Mouse (Mus musculus) myocyte (in vitro differentiated cells): ENCODE data around the gene Tmem88. TPM values are rescaled to one million over a fixed set of nuclear protein-coding genes. Genes with fewer than 3 reads are reported as not detected.
A peak's percentile ranks its signal among the peaks of the same experiment; 100 is the strongest.

Experiments used
- H3K27me3 ChIP-seq: one replicate; pipeline ENCODE4 v1.6.1; 2011; ENCODE audit not compliant: control insufficient read depth, insufficient read depth, insufficient read length
- H3K36me3 ChIP-seq: one replicate; pipeline ENCODE4 v1.6.1; 2011; ENCODE audit not compliant: control insufficient read depth, insufficient read depth
- H3K4me2 ChIP-seq: one replicate; pipeline ENCODE4 v1.6.1; 2011; ENCODE audit warnings: low read depth, control low read depth
- H3K4me3 ChIP-seq: one replicate; pipeline ENCODE4 v1.5.1; 2011; ENCODE audit warnings: mild to moderate bottlenecking, control low read depth, moderate library complexity
- H3K79me2 ChIP-seq: one replicate; pipeline ENCODE4 v1.6.1; 2011; ENCODE audit not compliant: control insufficient read depth, insufficient read depth
- H3ac ChIP-seq: one replicate; pipeline ENCODE4 v1.6.1; 2011; ENCODE audit not compliant: control insufficient read depth, insufficient read length
- CEBPB ChIP-seq: IDR thresholded peaks from 2 replicates; pipeline ENCODE4 v1.6.1; 2011; ENCODE audit warnings: mild to moderate bottlenecking, moderate library complexity; ENCODE audit not compliant: poor library complexity, insufficient read depth, severe bottlenecking
- E2F4 ChIP-seq: IDR thresholded peaks from one replicate; pipeline ENCODE4 v1.6.1; 2011; ENCODE audit warnings: mild to moderate bottlenecking, control low read depth, moderate library complexity; ENCODE audit not compliant: insufficient read depth
- MAX ChIP-seq: IDR thresholded peaks from one replicate; pipeline ENCODE4 v1.6.1; 2011; ENCODE audit warnings: low read depth, mild to moderate bottlenecking, control low read depth
- MYOD1 ChIP-seq, 3 experiments: IDR thresholded peaks; one replicate each; pipeline ENCODE4 v1.6.1; 2011; ENCODE audit warnings: control low read depth in 2 of 3, low read depth in 2 of 3, mild to moderate bottlenecking in 2 of 3, moderate library complexity in 1 of 3; ENCODE audit not compliant: insufficient read length in 2 of 3, control insufficient read depth in 1 of 3
- MYOG ChIP-seq, 3 experiments: IDR thresholded peaks; one replicate each; pipeline ENCODE4 v1.6.1; 2011; ENCODE audit warnings: control low read depth in 2 of 3, low read depth in 2 of 3, mild to moderate bottlenecking in 2 of 3; ENCODE audit not compliant: insufficient read length in 2 of 3, control insufficient read depth in 1 of 3, insufficient read depth in 1 of 3
- POLR2A ChIP-seq: IDR thresholded peaks from one replicate; pipeline ENCODE4 v1.6.1; 2011; ENCODE audit warnings: low read depth, mild to moderate bottlenecking, control low read depth, moderate library complexity; ENCODE audit not compliant: insufficient read length
- POLR2AphosphoS2 ChIP-seq: IDR thresholded peaks from one replicate; pipeline ENCODE4 v1.6.1; 2011; ENCODE audit warnings: low read depth, control low read depth; ENCODE audit not compliant: insufficient read length
- REST ChIP-seq: IDR thresholded peaks from one replicate; pipeline ENCODE4 v1.6.1; 2011; ENCODE audit warnings: mild to moderate bottlenecking, control low read depth, moderate library complexity; ENCODE audit not compliant: insufficient read depth, insufficient read length
- SRF ChIP-seq: IDR thresholded peaks from one replicate; pipeline ENCODE4 v1.6.1; 2011; ENCODE audit warnings: low read depth; ENCODE audit not compliant: control insufficient read depth, insufficient read length
- TCF12 ChIP-seq: IDR thresholded peaks from one replicate; pipeline ENCODE4 v1.6.1; 2011; ENCODE audit warnings: mild to moderate bottlenecking, control low read depth; ENCODE audit not compliant: poor library complexity, insufficient read depth, severe bottlenecking
- TCF3 ChIP-seq: IDR thresholded peaks from one replicate; pipeline ENCODE4 v1.6.1; 2011; ENCODE audit warnings: low read depth, control low read depth; ENCODE audit not compliant: insufficient read length
- USF1 ChIP-seq: IDR thresholded peaks from one replicate; pipeline ENCODE4 v1.6.1; 2011; ENCODE audit warnings: low read depth, mild to moderate bottlenecking, control low read depth, moderate library complexity
- polyA plus RNA-seq: library from polyadenylated mRNA; unstranded; fragments of >200 nt; fragmentation: generic; extraction: Trizol; gene quantifications from one replicate; pipeline ENCODE4 v1.2.1, GENCODE M21; 2012; ENCODE audit warnings: missing spikeins

Gene Tmem88
- polyA plus RNA-seq, 1 experiment: 0.16 TPM

GRCm38 (mm10) chr11:69390400-69391034 is 7.5 kb downstream of the Tmem88 start:
- Histone ChIP-seq H3K27me3 (no peaks in the 10 kb centered on the region), H3ac (no peak overlapping the region), H3K79me2 (peaks cover 15% of the 10 kb centered on the region), H3K36me3 (no peaks in the 10 kb centered on the region), H3K4me3 (no peak overlapping the region), H3K4me2 (peak overlapping the region; percentile 42)
- TF ChIP-seq MYOG (IDR thresholded peaks at IDR 0.05; ENCODE audit: control insufficient read depth in 1 of 3, insufficient read depth in 1 of 3, insufficient read length in 2 of 3, low read depth in 2 of 3) (no peak), SRF (no peak), USF1 (no peak), POLR2AphosphoS2 (no peak), MAX (no peak), TCF12 (no peak), E2F4 (no peak), POLR2A (no peak), MYOD1 (IDR thresholded peaks at IDR 0.05; ENCODE audit: control insufficient read depth in 1 of 3, insufficient read length in 2 of 3, low read depth in 2 of 3) (no peak), CEBPB (no peak), REST (no peak), TCF3 (no peak)

GRCm38 (mm10) chr11:69389531-69390399 is 8.3 kb downstream of the Tmem88 start:
- peaks cover 12% of the 10 kb centered on the region for H3K79me2 ChIP-seq
- H3K27me3 ChIP-seq: no peaks in the 10 kb centered on the region
- no peak overlapping the region for H3ac ChIP-seq
- TF ChIP-seq MAX: no peak
- TF ChIP-seq REST: no peak
- no peak for TF ChIP-seq POLR2A
- TF ChIP-seq CEBPB: no peak
- no peak for TF ChIP-seq POLR2AphosphoS2
- TF ChIP-seq TCF3: no peak
- no peak for TF ChIP-seq MYOD1 (IDR thresholded peaks at IDR 0.05; ENCODE audit: control insufficient read depth in 1 of 3, insufficient read length in 2 of 3, low read depth in 2 of 3)
- TF ChIP-seq E2F4: no peak
- TF ChIP-seq SRF: no peak
- no peak for TF ChIP-seq USF1
- no peak for TF ChIP-seq TCF12
- H3K4me2 ChIP-seq: peak overlapping the region; percentile 42
- H3K36me3 ChIP-seq: no peaks in the 10 kb centered on the region
- no peak overlapping the region for H3K4me3 ChIP-seq

- TF ChIP-seq USF1 (no peak), CEBPB (no peak), MAX (no peak), TCF12 (no peak), MYOG (IDR thresholded peaks at IDR 0.05; ENCODE audit: control insufficient read depth in 1 of 3, insufficient read depth in 1 of 3, insufficient read length in 2 of 3, low read depth in 2 of 3) (no peak), MYOD1 (IDR thresholded peaks at IDR 0.05; ENCODE audit: control insufficient read depth in 1 of 3, insufficient read length in 2 of 3, low read depth in 2 of 3) (no peak), REST (no peak), TCF3 (no peak), POLR2A (no peak), SRF (no peak), POLR2AphosphoS2 (no peak), E2F4 (no peak)
- H3K79me2 ChIP-seq: peaks cover 1% of the 10 kb centered on the region
Measured at GRCm38 (mm10) chr11:69388680-69389079, 9.4 kb downstream of the Tmem88 start.

GRCm38 (mm10) chr11:69386758-69387157 is 11.3 kb downstream of the Tmem88 start:
- Histone ChIP-seq H3K4me3 (no peak overlapping the region), H3K27me3 (no peaks in the 10 kb centered on the region), H3K4me2 (no peak overlapping the region), H3K36me3 (no peaks in the 10 kb centered on the region), H3K79me2 (no peaks in the 10 kb centered on the region), H3ac (no peak overlapping the region)
- no peak for TF ChIP-seq TCF3
- TF ChIP-seq POLR2AphosphoS2: peak; percentile 15
- TF ChIP-seq REST: no peak
- no peak for TF ChIP-seq CEBPB
- no peak for TF ChIP-seq USF1
- no peak for TF ChIP-seq POLR2A
- TF ChIP-seq MYOG (IDR thresholded peaks at IDR 0.05; ENCODE audit: control insufficient read depth in 1 of 3, insufficient read depth in 1 of 3, insufficient read length in 2 of 3, low read depth in 2 of 3): no peak
- no peak for TF ChIP-seq MYOD1 (IDR thresholded peaks at IDR 0.05; ENCODE audit: control insufficient read depth in 1 of 3, insufficient read length in 2 of 3, low read depth in 2 of 3)
- TF ChIP-seq E2F4: no peak

More at GRCm38 (mm10) chr11:69388680-69389079, 9.4 kb downstream of the Tmem88 start:
- Histone ChIP-seq H3K27me3 (no peaks in the 10 kb centered on the region), H3ac (no peak overlapping the region), H3K4me3 (no peak overlapping the region), H3K4me2 (no peak overlapping the region), H3K36me3 (no peaks in the 10 kb centered on the region)
